In genomic region chr17:24669214-24669544, GRCm38 (mm10) we compare ENCODE assay signal across 10 mouse cellular contexts. TPM values are rescaled to one million over a fixed set of nuclear protein-coding genes. Genes with fewer than 3 reads are reported as not detected.
DNase-seq lines count a peak whose midpoint lies in the region; ATAC-seq lines count a peak whose summit lies in the region.
"Not testable (repeated sequence)": the region's sequence is repeated elsewhere in the genome, so short reads cannot be mapped to it uniquely, and the experiment has no call there.
"Had no signal": no experiment of that assay in that cellular context is flagged by ENCODE, and none has a peak within 500 bp of the region (broad histone marks: within the 10 kb centered on the region; RNA-seq: fewer than 3 reads in every experiment).

No protein-coding gene starts in this region.

- 12% methylated on average over 15 of the region's 15 CpGs for whole genome bisulfite sequencing in embryonic facial prominence, embryonic 10.5 days
- WGBS in forebrain, embryonic 15.5 days: 11% methylated on average over 15 of the region's 15 CpGs
- 14% methylated on average over 15 of the region's 15 CpGs for WGBS in hindbrain, embryonic 10.5 days
- 13% methylated on average over 15 of the region's 15 CpGs for WGBS in kidney, embryonic 14.5 days
- 8% methylated on average over 15 of the region's 15 CpGs for WGBS in liver, embryonic 11.5 days
- WGBS in neural tube, embryonic 13.5 days: 10% methylated on average over 15 of the region's 15 CpGs

- 0 out of 2 replicates have a peak, but pooled peaks cover 12% of the 10 kb centered on the region for H3K36me3 ChIP-seq in embryonic facial prominence, embryonic 10.5 days (replicated peaks)
- not testable (repeated sequence) for H3K36me3 ChIP-seq in forebrain, embryonic 15.5 days; hindbrain, embryonic 10.5 days; kidney, embryonic 14.5 days (ENCODE audit: control insufficient read depth, insufficient read depth, low read length); liver, embryonic 11.5 days (ENCODE audit: control insufficient read depth, insufficient read depth, low read length); neural tube, embryonic 13.5 days
- peaks cover 12% of the 10 kb centered on the region for H3K36me3 ChIP-seq in megakaryocyte, embryonic 14.5 days (replicated peaks; ENCODE audit: low read length)

- H3K27ac ChIP-seq in embryonic facial prominence, embryonic 10.5 days (replicated peaks): peak overlapping the region; percentile 90
- H3K27ac ChIP-seq in forebrain, embryonic 15.5 days (replicated peaks): peak overlapping the region; percentile 84
- peak overlapping the region; percentile 95 for H3K27ac ChIP-seq in hindbrain, embryonic 10.5 days
- H3K27ac ChIP-seq in kidney, embryonic 14.5 days (ENCODE audit: low read depth, low read length): peak overlapping the region; percentile 12
- peak overlapping the region; percentile 82; the same call in 1 of the 2 replicates for H3K27ac ChIP-seq in liver, embryonic 11.5 days (ENCODE audit: low read depth, low read length)
- H3K27ac ChIP-seq in neural tube, embryonic 13.5 days (replicated peaks): peak overlapping the region; percentile 90

- not testable (repeated sequence) for H3K27me3 ChIP-seq in embryonic facial prominence, embryonic 10.5 days (replicated peaks; ENCODE audit: low read depth, poor library complexity, severe bottlenecking); forebrain, embryonic 15.5 days; hindbrain, embryonic 10.5 days (ENCODE audit: insufficient read depth, poor library complexity, severe bottlenecking); kidney, embryonic 14.5 days (ENCODE audit: control insufficient read depth, insufficient read depth, low read length); liver, embryonic 11.5 days (replicated peaks; ENCODE audit: control insufficient read depth, insufficient read depth, low read length); megakaryocyte, embryonic 14.5 days (replicated peaks); neural tube, embryonic 13.5 days

- not testable (repeated sequence) for H3K9me3 ChIP-seq in embryonic facial prominence, embryonic 10.5 days; forebrain, embryonic 15.5 days; hindbrain, embryonic 10.5 days; kidney, embryonic 14.5 days (ENCODE audit: control insufficient read depth, low read length); liver, embryonic 11.5 days (ENCODE audit: control insufficient read depth, low read length); megakaryocyte, embryonic 14.5 days; neural tube, embryonic 13.5 days

- H3K4me3 ChIP-seq in embryonic facial prominence, embryonic 10.5 days: peak overlapping the region; percentile 81
- peak overlapping the region; percentile 92 for H3K4me3 ChIP-seq in forebrain, embryonic 15.5 days
- H3K4me3 ChIP-seq in hindbrain, embryonic 10.5 days: peak overlapping the region; percentile 100
- H3K4me3 ChIP-seq in kidney, embryonic 14.5 days (ENCODE audit: low read length): peak overlapping the region; percentile 98
- peak overlapping the region; percentile 99 for H3K4me3 ChIP-seq in liver, embryonic 11.5 days (ENCODE audit: low read depth, low read length)
- H3K4me3 ChIP-seq in megakaryocyte, embryonic 14.5 days (replicated peaks): peak overlapping the region; percentile 100
- H3K4me3 ChIP-seq in neural tube, embryonic 13.5 days: peak overlapping the region; percentile 99

- peak; percentile 47 for ATAC-seq in forebrain, embryonic 15.5 days (replicated peaks)
- not testable (repeated sequence) for ATAC-seq in kidney, embryonic 14.5 days (ENCODE audit: low FRiP score, low TSS enrichment)
- peak; percentile 27; the same call in 1 of the 2 replicates for ATAC-seq in liver, embryonic 11.5 days (replicated peaks; ENCODE audit: low FRiP score)
- ATAC-seq in neural tube, embryonic 13.5 days (ENCODE audit: low read depth): peak; percentile 25

- peaks cover 46% of the 10 kb centered on the region for H3K4me1 ChIP-seq in embryonic facial prominence, embryonic 10.5 days
- peaks cover 31% of the 10 kb centered on the region for H3K4me1 ChIP-seq in forebrain, embryonic 15.5 days
- peaks cover 47% of the 10 kb centered on the region for H3K4me1 ChIP-seq in hindbrain, embryonic 10.5 days (replicated peaks)
- H3K4me1 ChIP-seq in kidney, embryonic 14.5 days (ENCODE audit: control insufficient read depth, insufficient read depth, low read length): peaks cover 26% of the 10 kb centered on the region
- peaks cover 34% of the 10 kb centered on the region for H3K4me1 ChIP-seq in liver, embryonic 11.5 days (replicated peaks; ENCODE audit: control insufficient read depth, insufficient read depth, low read length)
- H3K4me1 ChIP-seq in megakaryocyte, embryonic 14.5 days: peaks cover 58% of the 10 kb centered on the region
- H3K4me1 ChIP-seq in neural tube, embryonic 13.5 days (replicated peaks): peaks cover 35% of the 10 kb centered on the region

- DNase-seq in 416B (ENCODE audit: low read depth): peak; percentile 44
- not testable (repeated sequence) for DNase-seq in embryonic facial prominence, embryonic 10.5 days (ENCODE audit: low spot score); hindbrain, embryonic 10.5 days (ENCODE audit: low spot score); liver, embryonic 11.5 days (ENCODE audit: low spot score)

- H3K4me2 ChIP-seq in forebrain, embryonic 15.5 days (replicated peaks): peak overlapping the region; percentile 73
- H3K4me2 ChIP-seq in kidney, embryonic 14.5 days (replicated peaks; ENCODE audit: low read depth, low read length): peak overlapping the region; percentile 87
- peak overlapping the region; percentile 90 for H3K4me2 ChIP-seq in liver, embryonic 11.5 days
- H3K4me2 ChIP-seq in neural tube, embryonic 13.5 days: peak overlapping the region; percentile 89

- H3K9ac ChIP-seq in forebrain, embryonic 15.5 days (replicated peaks): peak overlapping the region; percentile 98
- H3K9ac ChIP-seq in kidney, embryonic 14.5 days (ENCODE audit: low read depth, low read length): peak overlapping the region; percentile 97
- peak overlapping the region; percentile 98 for H3K9ac ChIP-seq in liver, embryonic 11.5 days (ENCODE audit: low read depth, low read length)
- H3K9ac ChIP-seq in neural tube, embryonic 13.5 days: peak overlapping the region; percentile 99

RNA-seq across cellular contexts. Expression of gene Zfp598, which starts 0.3 kb away (rescaled TPM):
- polyA plus RNA-seq in embryonic facial prominence, embryonic 10.5 days (2016; fragmentation: Nextera tagmentation; extraction: Ambion mirVana): 29.0 and 30.4 TPM in 2 replicates
- 19.1 and 20.9 TPM in 2 replicates for polyA plus RNA-seq in forebrain, embryonic 15.5 days (2015; fragmentation: Nextera tagmentation; extraction: Ambion mirVana)
- 26.2 and 28.6 TPM in 2 replicates for polyA plus RNA-seq in hindbrain, embryonic 10.5 days (2016; fragmentation: Nextera tagmentation; extraction: Ambion mirVana)
- polyA plus RNA-seq in kidney, embryonic 14.5 days (2014; fragmentation: Nextera tagmentation; extraction: Ambion mirVana): 25.3 and 34.4 TPM in 2 replicates
- 37.4 and 38.3 TPM in 2 replicates for polyA plus RNA-seq in liver, embryonic 11.5 days (2014; fragmentation: Nextera tagmentation; extraction: Ambion mirVana)
- polyA plus RNA-seq in megakaryocyte, embryonic 14.5 days (2012; ENCODE audit: insufficient read depth, low replicate concordance): 45.3 and 55.8 TPM in 2 replicates
- 20.9 and 22.2 TPM in 2 replicates for polyA plus RNA-seq in neural tube, embryonic 13.5 days (2015; fragmentation: Nextera tagmentation; extraction: Ambion mirVana)

RNA-seq across cellular contexts. Expression of gene Npw, which starts 10.9 kb away (rescaled TPM):
- polyA plus RNA-seq in embryonic facial prominence, embryonic 10.5 days (2016; fragmentation: Nextera tagmentation; extraction: Ambion mirVana): not detected in 2 replicates
- not detected in 2 replicates for polyA plus RNA-seq in forebrain, embryonic 15.5 days (2015; fragmentation: Nextera tagmentation; extraction: Ambion mirVana)
- polyA plus RNA-seq in hindbrain, embryonic 10.5 days (2016; fragmentation: Nextera tagmentation; extraction: Ambion mirVana): not detected in 2 replicates
- 0.66 TPM in 1 of 2 replicates, not detected in the other for polyA plus RNA-seq in kidney, embryonic 14.5 days (2014; fragmentation: Nextera tagmentation; extraction: Ambion mirVana)
- polyA plus RNA-seq in liver, embryonic 11.5 days (2014; fragmentation: Nextera tagmentation; extraction: Ambion mirVana): 0.31 and 0.47 TPM in 2 replicates
- polyA plus RNA-seq in megakaryocyte, embryonic 14.5 days (2012; ENCODE audit: insufficient read depth, low replicate concordance): 1.1 TPM in 1 of 2 replicates, not detected in the other
- not detected in 2 replicates for polyA plus RNA-seq in neural tube, embryonic 13.5 days (2015; fragmentation: Nextera tagmentation; extraction: Ambion mirVana)
- polyA plus RNA-seq: gonadal fat pad, adult 2 months; thymus, postnatal 0 days had no signal

RNA-seq across cellular contexts. Expression of gene Slc9a3r2, which starts 19.1 kb away (rescaled TPM):
- 31.7 and 37.3 TPM in 2 replicates for polyA plus RNA-seq in embryonic facial prominence, embryonic 10.5 days (2016; fragmentation: Nextera tagmentation; extraction: Ambion mirVana)
- polyA plus RNA-seq in forebrain, embryonic 15.5 days (2015; fragmentation: Nextera tagmentation; extraction: Ambion mirVana): 26.7 and 27.6 TPM in 2 replicates
- polyA plus RNA-seq in hindbrain, embryonic 10.5 days (2016; fragmentation: Nextera tagmentation; extraction: Ambion mirVana): 34.2 and 39.2 TPM in 2 replicates
- 86.1 and 95.5 TPM in 2 replicates for polyA plus RNA-seq in kidney, embryonic 14.5 days (2014; fragmentation: Nextera tagmentation; extraction: Ambion mirVana)
- 23.6 and 25.1 TPM in 2 replicates for polyA plus RNA-seq in liver, embryonic 11.5 days (2014; fragmentation: Nextera tagmentation; extraction: Ambion mirVana)
- 0.85 TPM in 1 of 2 replicates, not detected in the other for polyA plus RNA-seq in megakaryocyte, embryonic 14.5 days (2012; ENCODE audit: insufficient read depth, low replicate concordance)
- 35.4 and 42.6 TPM in 2 replicates for polyA plus RNA-seq in neural tube, embryonic 13.5 days (2015; fragmentation: Nextera tagmentation; extraction: Ambion mirVana)

RNA-seq across cellular contexts. Expression of gene Syngr3, which starts 20.6 kb away (rescaled TPM):
- polyA plus RNA-seq in embryonic facial prominence, embryonic 10.5 days (2016; fragmentation: Nextera tagmentation; extraction: Ambion mirVana): 6.0 and 8.1 TPM in 2 replicates
- polyA plus RNA-seq in forebrain, embryonic 15.5 days (2015; fragmentation: Nextera tagmentation; extraction: Ambion mirVana): 134 and 145 TPM in 2 replicates
- 9.2 and 15.1 TPM in 2 replicates for polyA plus RNA-seq in hindbrain, embryonic 10.5 days (2016; fragmentation: Nextera tagmentation; extraction: Ambion mirVana)
- polyA plus RNA-seq in kidney, embryonic 14.5 days (2014; fragmentation: Nextera tagmentation; extraction: Ambion mirVana): 1.0 and 1.2 TPM in 2 replicates
- 0.26 and 0.49 TPM in 2 replicates for polyA plus RNA-seq in liver, embryonic 11.5 days (2014; fragmentation: Nextera tagmentation; extraction: Ambion mirVana)
- polyA plus RNA-seq in megakaryocyte, embryonic 14.5 days (2012; ENCODE audit: insufficient read depth, low replicate concordance): 0.04 TPM in 1 of 2 replicates, not detected in the other
- 94.2 and 114 TPM in 2 replicates for polyA plus RNA-seq in neural tube, embryonic 13.5 days (2015; fragmentation: Nextera tagmentation; extraction: Ambion mirVana)

RNA-seq across cellular contexts. Expression of gene Gfer, which starts 26.8 kb away (rescaled TPM):
- polyA plus RNA-seq in embryonic facial prominence, embryonic 10.5 days (2016; fragmentation: Nextera tagmentation; extraction: Ambion mirVana): 48.9 and 52.3 TPM in 2 replicates
- 38.7 TPM in 2 replicates for polyA plus RNA-seq in forebrain, embryonic 15.5 days (2015; fragmentation: Nextera tagmentation; extraction: Ambion mirVana)
- polyA plus RNA-seq in hindbrain, embryonic 10.5 days (2016; fragmentation: Nextera tagmentation; extraction: Ambion mirVana): 49.7 and 50.9 TPM in 2 replicates
- 48.1 and 54.4 TPM in 2 replicates for polyA plus RNA-seq in kidney, embryonic 14.5 days (2014; fragmentation: Nextera tagmentation; extraction: Ambion mirVana)
- 64.2 and 74.7 TPM in 2 replicates for polyA plus RNA-seq in liver, embryonic 11.5 days (2014; fragmentation: Nextera tagmentation; extraction: Ambion mirVana)
- polyA plus RNA-seq in megakaryocyte, embryonic 14.5 days (2012; ENCODE audit: insufficient read depth, low replicate concordance): 47.3 and 53.9 TPM in 2 replicates
- 34.3 and 39.6 TPM in 2 replicates for polyA plus RNA-seq in neural tube, embryonic 13.5 days (2015; fragmentation: Nextera tagmentation; extraction: Ambion mirVana)

Comparison
In these comparisons a context has a peak if more than half of its experiments do, and no peak if none do; other contexts are left out.
1. H3K27ac ChIP-seq: peak in every context shown above with its lines; median percentile 95 in hindbrain, embryonic 10.5 days; 90 in embryonic facial prominence, embryonic 10.5 days; 90 in neural tube, embryonic 13.5 days; 84 in forebrain, embryonic 15.5 days; 82 in liver, embryonic 11.5 days; 12 in kidney, embryonic 14.5 days.
2. RNA of gene Slc9a3r2, which starts 19.1 kb away (polyA plus RNA-seq): 86.1 to 95.5 TPM in kidney, embryonic 14.5 days, 35.4 to 42.6 TPM in neural tube, embryonic 13.5 days, 34.2 to 39.2 TPM in hindbrain, embryonic 10.5 days, 31.7 to 37.3 TPM in embryonic facial prominence, embryonic 10.5 days, 26.7 to 27.6 TPM in forebrain, embryonic 15.5 days and 23.6 to 25.1 TPM in liver, embryonic 11.5 days; 0.85 TPM in megakaryocyte, embryonic 14.5 days; every median in the first group is over 10 times any median in the second.
3. Peak in every context shown above with its lines, with median percentiles within 50 percentile points of each other: H3K4me3 ChIP-seq, H3K4me2 ChIP-seq and H3K9ac ChIP-seq.